Mouse (Mus musculus): ENCODE data around the gene Olfr954.

DNA sequence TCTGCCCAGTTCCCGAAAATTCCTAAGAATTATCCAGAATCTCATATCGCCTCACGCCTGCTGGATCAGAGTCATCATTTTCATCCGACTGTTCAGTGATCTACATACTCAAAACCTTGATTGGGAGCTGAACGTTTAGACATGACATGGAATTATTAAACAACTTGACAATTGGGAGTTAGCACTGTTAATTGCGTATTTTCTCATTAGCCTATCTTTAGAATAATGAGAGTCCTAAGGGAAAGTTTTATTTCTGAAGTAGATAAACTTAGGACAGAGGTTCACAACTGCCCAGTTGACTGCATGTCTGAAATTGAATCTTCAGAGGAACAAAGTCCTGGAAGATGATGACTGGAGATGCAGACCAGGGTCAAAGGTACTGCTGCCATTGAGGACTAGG is at the start of gene Olfr954:
- no peak for TF ChIP-seq CTCF (IDR thresholded peaks at IDR 0.05; ENCODE audit: low read depth)
- no peak for TF ChIP-seq EP300 (IDR thresholded peaks at IDR 0.05; ENCODE audit: low read depth)
